Comparison of ENCODE assay signal across 7 mouse cellular contexts in genomic region chr12:52604256-52604991, GRCm38 (mm10).
DNase-seq lines count a peak whose midpoint lies in the region; ATAC-seq lines count a peak whose summit lies in the region.

No protein-coding gene starts in this region.

- peak overlapping the region; percentile 94 for H3K27ac ChIP-seq in intestine, embryonic 16.5 days (ENCODE audit: low read length)
- peak overlapping the region; percentile 68 for H3K27ac ChIP-seq in midbrain, embryonic 11.5 days (ENCODE audit: low read depth, low read length)

- WGBS in intestine, embryonic 16.5 days: under 1% methylated on average over 33 of the region's 33 CpGs
- under 1% methylated on average over 33 of the region's 33 CpGs for WGBS in midbrain, embryonic 11.5 days

- peak; percentile 77 for ATAC-seq in intestine, embryonic 16.5 days
- peak; percentile 89 for ATAC-seq in midbrain, embryonic 11.5 days (ENCODE audit: low FRiP score)

- peak; percentile 95 for DNase-seq in adrenal gland, adult 2 months
- peak; percentile 89 for DNase-seq in embryo, embryonic 11.5 days (ENCODE audit: low read depth, low spot score)
- DNase-seq in gastrocnemius, postnatal 4 days (ENCODE audit: low spot score in 2 of 2): peak; percentile 92 to 96
- peak; percentile 94 to 95 for DNase-seq in left cerebral cortex, postnatal 36 days (ENCODE audit: low spot score in 2 of 2)
- DNase-seq in midbrain, embryonic 11.5 days (ENCODE audit: low spot score, missing footprints): peak; percentile 99
- peak; percentile 97 for DNase-seq in skeletal muscle tissue, adult 2 months (ENCODE audit: low read depth, low spot score)

- peak overlapping the region; percentile 70 for H3K4me3 ChIP-seq in intestine, embryonic 16.5 days (ENCODE audit: low read length)
- H3K4me3 ChIP-seq in midbrain, embryonic 11.5 days (ENCODE audit: low read depth, low read length): peak overlapping the region; percentile 82

- H3K27me3 ChIP-seq in intestine, embryonic 16.5 days (replicated peaks; ENCODE audit: control insufficient read depth, insufficient read depth, low read length): no peaks in the 10 kb centered on the region
- no peaks in the 10 kb centered on the region for H3K27me3 ChIP-seq in midbrain, embryonic 11.5 days (ENCODE audit: control insufficient read depth, insufficient read depth, low read length)

- intact Hi-C loops in left cerebral cortex, postnatal 36 days (cut with DNase I): no loop called here

- H3K9ac ChIP-seq in intestine, embryonic 16.5 days (ENCODE audit: low read depth, low read length): peak overlapping the region; percentile 77
- H3K9ac ChIP-seq in midbrain, embryonic 11.5 days (ENCODE audit: low read length): peak overlapping the region; percentile 87

- H3K36me3 ChIP-seq in intestine, embryonic 16.5 days (ENCODE audit: control insufficient read depth, insufficient read depth, low read length): no peaks in the 10 kb centered on the region
- H3K36me3 ChIP-seq in midbrain, embryonic 11.5 days (ENCODE audit: control insufficient read depth, insufficient read depth, low read length): no peaks in the 10 kb centered on the region

- no peaks in the 10 kb centered on the region for H3K9me3 ChIP-seq in intestine, embryonic 16.5 days (ENCODE audit: control insufficient read depth, low read length)
- no peaks in the 10 kb centered on the region for H3K9me3 ChIP-seq in midbrain, embryonic 11.5 days (ENCODE audit: control insufficient read depth, low read length)

- peak overlapping the region; percentile 50 for H3K4me2 ChIP-seq in intestine, embryonic 16.5 days (ENCODE audit: low read depth, low read length)
- H3K4me2 ChIP-seq in midbrain, embryonic 11.5 days: peak overlapping the region; percentile 83

- H3K4me1 ChIP-seq in intestine, embryonic 16.5 days (ENCODE audit: control insufficient read depth, insufficient read depth, low read length): 0 out of 2 replicates have a peak, but pooled peaks cover 3% of the 10 kb centered on the region
- H3K4me1 ChIP-seq in midbrain, embryonic 11.5 days (ENCODE audit: control insufficient read depth, insufficient read depth, low read length): peaks cover 6% of the 10 kb centered on the region

Comparison
In these comparisons a context has a peak if more than half of its experiments do, and no peak if none do; other contexts are left out.
1. Peak in every context shown above with its lines: DNase-seq, ATAC-seq, H3K4me3 ChIP-seq and H3K27ac ChIP-seq.